Mouse (Mus musculus) lung, postnatal 10 days (tissue): ENCODE data around the gene Atp6v1c2.

Source experiments
- DNase-seq: peaks from one replicate; pipeline ENCODE4 v3.0.0; 2021

Atp6v1c2 gene

DNA sequence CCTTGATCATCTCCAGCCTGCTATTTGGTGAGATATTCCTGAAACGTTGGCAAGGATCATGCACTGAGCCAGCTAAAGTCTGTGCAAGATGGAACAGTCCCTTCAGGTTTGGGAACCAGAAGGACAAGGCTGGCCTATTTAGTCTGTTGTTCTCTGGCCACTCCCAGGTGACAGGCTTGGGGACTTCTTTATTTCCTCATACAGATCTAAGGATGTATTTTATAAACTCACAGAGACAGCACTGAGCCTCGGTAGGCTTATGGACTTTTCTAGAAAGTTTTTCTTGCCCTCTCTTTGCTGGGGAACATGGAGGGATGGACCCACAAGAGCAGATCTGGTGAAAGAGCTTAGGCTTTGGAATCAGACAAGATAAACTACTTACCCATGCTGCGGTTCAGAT is at the start of gene Atp6v1c2:
Gene Atp6v1c2 (minus strand): TSS at position 101 of the 400 bp plus-strand sequence.
- DNase-seq = no peak

DNA sequence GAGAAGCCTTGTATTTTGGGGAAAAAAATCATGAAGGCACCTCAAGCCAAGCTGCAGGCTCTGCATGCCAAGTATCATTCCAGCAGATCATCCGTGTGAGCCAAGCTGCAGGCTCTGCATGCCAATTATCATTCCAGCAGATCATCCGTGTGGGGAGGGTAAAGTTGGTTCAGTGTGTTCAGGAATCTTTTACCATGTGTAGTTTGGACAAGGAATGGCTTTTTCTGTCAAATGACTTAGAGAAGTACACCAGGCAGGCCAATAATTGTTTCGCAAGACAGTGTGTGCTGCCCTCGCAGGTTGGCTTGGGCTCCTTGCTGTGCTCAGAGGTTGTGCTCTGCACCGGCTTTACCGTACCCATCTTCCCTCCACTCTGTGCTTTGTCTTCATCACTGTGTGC is 47.4 kb upstream of the Atp6v1c2 start:
- no peak for DNase-seq

GRCm38 (mm10) chr12:17375243-17375642 is 46.1 kb upstream of the Atp6v1c2 start:
- no peak for DNase-seq

GRCm38 (mm10) chr12:17373470-17373975 is 44.4 kb upstream of the Atp6v1c2 start:
- no peak for DNase-seq

GRCm38 (mm10) chr12:17372696-17373095 is 43.5 kb upstream of the Atp6v1c2 start:
- no peak for DNase-seq

- no peak for DNase-seq
Observed at GRCm38 (mm10) chr12:17371589-17372235, 42.6 kb upstream of the Atp6v1c2 start.

GRCm38 (mm10) chr12:17369551-17370325 is 40.6 kb upstream of the Atp6v1c2 start:
- no peak for DNase-seq

DNA sequence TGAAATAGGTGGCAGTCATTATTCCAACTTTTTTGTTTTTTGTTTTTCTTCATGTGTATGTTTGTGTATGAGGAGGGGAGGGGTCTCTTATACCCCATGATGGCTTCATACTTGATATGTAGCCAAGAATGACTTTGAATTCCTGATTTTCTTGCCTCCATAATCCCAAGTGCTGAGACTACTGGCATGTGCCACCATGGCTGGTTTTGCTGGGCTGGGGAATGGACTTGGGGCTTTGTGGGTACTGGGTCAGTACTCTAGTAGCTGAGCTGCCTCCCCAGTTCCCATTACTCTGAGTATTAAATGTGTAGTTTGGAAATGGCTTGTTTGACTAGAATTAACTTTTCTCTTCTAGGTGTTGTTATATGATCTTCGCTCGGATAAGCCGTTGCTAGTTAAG is 40.0 kb upstream of the Atp6v1c2 start:
- DNase-seq = no peak

- DNase-seq = peak; percentile 78
Observed at GRCm38 (mm10) chr12:17366981-17367380, 37.8 kb upstream of the Atp6v1c2 start.

DNA sequence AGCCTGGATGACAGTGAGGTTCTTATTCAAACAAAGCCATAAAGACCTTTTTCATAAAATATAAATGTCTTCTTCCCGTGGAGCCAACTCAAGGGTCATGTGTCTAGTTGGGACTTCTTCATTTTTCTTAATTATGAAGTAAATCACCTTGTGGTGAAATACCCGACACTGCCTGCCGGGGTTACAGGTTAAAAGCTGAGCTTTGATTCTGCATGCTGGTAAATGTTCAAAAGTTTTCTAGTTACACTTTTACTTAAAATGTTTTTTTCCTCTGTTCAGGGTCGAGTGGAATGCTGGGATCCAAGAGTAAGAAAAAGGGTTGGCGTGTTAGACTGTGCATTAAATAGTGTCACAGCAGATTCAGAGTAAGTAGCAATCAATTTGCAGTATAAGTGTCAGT is 33.2 kb upstream of the Atp6v1c2 start:
- DNase-seq = no peak

DNA sequence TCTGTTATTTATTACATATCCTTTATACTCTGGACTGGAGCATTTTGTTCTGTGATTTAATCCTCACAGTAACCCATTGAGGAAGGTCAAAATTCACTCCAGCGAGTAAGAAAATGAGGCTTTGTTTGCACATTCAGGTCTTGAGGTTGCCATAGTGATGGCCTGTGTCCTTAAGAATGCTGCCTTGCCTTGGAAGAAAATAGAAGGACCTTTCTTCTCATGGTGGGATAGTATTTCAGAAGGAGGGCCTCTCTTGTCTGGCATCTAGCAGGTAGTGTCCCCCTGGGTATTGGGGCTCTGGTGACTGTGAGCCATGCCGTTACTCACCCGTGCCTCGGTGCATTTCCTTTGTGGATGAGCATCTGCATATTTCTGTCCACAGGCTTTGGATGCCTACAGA is 31.5 kb upstream of the Atp6v1c2 start:
- DNase-seq = no peak

GRCm38 (mm10) chr12:17360104-17360503 is 30.9 kb upstream of the Atp6v1c2 start:
- DNase-seq = no peak

DNA sequence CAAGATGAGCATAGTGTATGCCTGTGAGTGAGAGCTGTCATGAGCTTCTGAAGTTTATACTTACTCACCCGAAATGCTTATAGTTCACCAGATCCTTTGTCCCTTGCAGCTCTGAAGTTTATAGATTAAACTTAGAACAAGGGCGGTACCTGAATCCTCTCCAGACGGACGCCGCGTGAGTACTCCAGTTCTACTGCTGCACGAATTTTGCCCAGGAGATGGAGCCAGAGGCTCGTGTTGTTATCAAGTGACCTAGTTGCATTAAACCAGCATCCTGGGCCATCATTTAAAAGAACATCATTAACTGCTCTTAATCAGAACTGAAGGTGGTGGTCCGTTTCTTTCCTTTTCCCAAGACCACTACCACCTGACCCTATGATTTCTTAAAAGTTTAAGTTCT is 29.8 kb upstream of the Atp6v1c2 start:
- peak; percentile 31 for DNase-seq

GRCm38 (mm10) chr12:17357795-17358194 is 28.6 kb upstream of the Atp6v1c2 start:
- DNase-seq = no peak

DNA sequence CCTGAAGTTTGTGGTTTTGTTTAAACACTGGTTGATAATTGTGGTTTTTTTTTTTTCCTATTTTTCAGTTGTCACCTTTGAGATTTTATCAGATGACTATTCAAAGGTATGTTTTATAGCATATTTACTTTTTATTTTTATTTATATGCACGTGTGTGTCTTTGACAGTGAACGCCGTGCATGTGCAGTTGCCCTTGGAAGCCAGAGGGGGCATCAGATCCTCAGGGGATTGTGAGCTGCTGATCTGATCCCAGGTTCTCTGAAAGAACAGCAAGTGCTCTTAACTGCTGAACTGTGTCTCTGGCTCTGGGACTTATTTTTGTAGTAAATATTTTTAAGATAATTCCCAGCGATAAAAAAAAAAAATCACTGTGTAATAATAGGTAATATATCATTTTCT is 27.7 kb upstream of the Atp6v1c2 start:
- no peak for DNase-seq

GRCm38 (mm10) chr12:17350106-17350505 is 20.9 kb upstream of the Atp6v1c2 start:
- DNase-seq = no peak

GRCm38 (mm10) chr12:17348048-17349036 is 19.2 kb upstream of the Atp6v1c2 start, which contains the start of gene Nol10:
Gene Nol10 (plus strand): TSS chr12:17348458.
- peak; percentile 91 for DNase-seq

GRCm38 (mm10) chr12:17347327-17348047 is 18.3 kb upstream of the Atp6v1c2 start:
- peak; percentile 13 for DNase-seq

DNA sequence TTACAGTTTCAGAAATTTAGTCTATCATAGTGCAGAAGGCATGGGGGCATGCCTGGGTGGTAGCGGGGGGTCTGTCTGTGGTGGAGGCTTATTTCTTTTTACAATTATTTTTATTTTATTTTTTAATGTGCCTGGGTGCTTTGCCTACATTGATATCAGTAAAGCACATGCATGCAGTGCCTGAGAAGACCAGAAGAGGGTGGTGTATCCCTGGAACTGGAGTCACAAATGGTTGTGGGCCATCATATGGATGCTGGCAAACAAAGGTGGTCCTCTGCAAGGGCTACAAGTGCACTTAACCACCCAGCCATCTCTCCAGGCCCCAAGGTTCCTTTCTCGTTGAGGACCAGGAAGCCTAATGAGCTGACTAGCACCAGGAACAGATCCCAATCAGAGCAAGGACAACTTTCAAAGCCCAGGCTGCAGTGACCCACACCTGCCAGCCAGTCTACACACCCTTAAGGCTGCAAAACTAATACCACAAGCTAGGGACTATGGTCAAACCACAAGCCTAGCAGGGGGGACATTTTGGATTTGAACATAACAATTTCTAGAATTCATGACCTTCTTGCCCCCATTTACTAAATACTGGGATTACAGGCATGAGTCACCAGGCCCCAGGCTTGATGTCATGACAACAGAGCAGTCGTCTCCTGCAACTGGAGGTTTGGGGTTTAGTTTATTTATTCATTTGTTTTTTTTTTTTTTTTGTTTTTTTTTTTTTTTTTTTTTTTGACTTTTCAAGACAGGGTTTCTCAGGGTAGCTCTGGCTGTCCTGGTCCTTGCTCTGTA is 10.2 kb upstream of the Atp6v1c2 start:
- DNase-seq = no peak

GRCm38 (mm10) chr12:17338338-17338737 is 9.2 kb upstream of the Atp6v1c2 start:
- DNase-seq = no peak

DNA sequence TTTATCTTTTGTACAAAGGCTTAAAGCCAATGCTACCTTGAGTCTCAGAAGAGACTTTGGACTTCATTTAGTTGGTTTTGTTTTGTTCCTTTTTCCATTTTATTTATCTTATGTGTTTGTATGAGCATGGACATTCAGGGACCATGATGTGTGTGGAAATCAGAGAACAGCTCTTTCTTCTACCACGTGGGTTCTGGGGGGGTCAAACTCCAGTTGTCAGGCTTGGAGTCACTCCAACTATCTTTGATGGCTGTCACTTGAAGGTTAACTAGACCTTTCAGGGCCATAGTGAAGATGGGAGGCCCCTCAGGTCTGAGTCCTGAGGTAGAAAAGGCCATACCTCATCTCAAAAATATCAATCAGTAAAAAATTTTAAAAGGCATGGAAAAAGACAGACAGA is 4.3 kb upstream of the Atp6v1c2 start:
- no peak for DNase-seq
